Mouse (Mus musculus) regulatory T cell (primary cell): Measurements from ENCODE around the gene Pcdh15.

ENCODE experiments used
- in situ Hi-C: fragments of 300-600 bp; cut with MboI, MseI; formaldehyde crosslinking; loops from one replicate; pipeline ENCODE4 v1.15.1; 2025; ENCODE audit warnings: high pct_unique_total_duplicates

The Pcdh15 gene

GRCm38 (mm10) chr10:73379001-73379400 is 279.9 kb downstream of the Pcdh15 start:
- in situ Hi-C loops: no loop called here

GRCm38 (mm10) chr10:73384003-73384402 is 284.9 kb downstream of the Pcdh15 start:
- in situ Hi-C loops: no loop called here

DNA sequence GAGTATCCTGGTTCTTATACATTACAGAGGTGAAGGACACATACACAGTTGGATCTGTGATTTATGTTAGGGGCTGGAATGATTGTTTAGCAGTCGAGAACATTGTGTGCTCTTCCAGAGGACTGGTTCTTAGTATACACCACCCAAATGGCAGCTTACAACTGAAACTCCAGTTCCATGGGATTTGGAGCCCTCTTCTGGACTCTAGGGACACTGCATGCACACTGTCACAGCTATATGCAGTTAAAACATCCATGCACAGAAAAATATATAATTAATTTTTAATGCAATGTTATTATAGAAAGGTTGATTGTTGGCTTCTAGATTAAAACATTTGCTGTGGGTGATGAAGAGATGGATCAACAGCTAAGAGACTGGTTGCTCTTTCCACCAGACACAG is 301.3 kb downstream of the Pcdh15 start:
- in situ Hi-C loops: no loop called here

- in situ Hi-C loops: no loop called here
These were observed 326.3 kb downstream of the Pcdh15 start for GRCm38 (mm10) chr10:73425408-73425807.

DNA sequence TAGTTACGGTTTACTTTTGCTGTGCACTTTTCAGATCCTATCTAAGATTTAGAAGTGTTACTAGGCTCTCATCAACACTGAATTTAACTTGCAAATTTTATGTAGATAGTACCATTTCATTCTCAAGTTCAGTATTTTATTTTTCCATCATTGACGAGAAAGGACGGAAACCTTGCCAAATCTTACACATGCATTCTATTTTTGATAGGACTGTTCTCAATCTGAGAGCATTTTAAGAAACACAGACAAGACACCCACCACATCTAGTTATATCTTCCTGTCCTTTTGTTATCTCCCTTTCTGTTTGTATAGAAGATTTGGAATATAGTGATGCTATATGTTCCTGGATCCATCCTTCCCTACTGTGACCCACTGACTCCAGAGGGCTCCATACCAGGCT is 332.2 kb downstream of the Pcdh15 start:
- in situ Hi-C loops: no loop called here

DNA sequence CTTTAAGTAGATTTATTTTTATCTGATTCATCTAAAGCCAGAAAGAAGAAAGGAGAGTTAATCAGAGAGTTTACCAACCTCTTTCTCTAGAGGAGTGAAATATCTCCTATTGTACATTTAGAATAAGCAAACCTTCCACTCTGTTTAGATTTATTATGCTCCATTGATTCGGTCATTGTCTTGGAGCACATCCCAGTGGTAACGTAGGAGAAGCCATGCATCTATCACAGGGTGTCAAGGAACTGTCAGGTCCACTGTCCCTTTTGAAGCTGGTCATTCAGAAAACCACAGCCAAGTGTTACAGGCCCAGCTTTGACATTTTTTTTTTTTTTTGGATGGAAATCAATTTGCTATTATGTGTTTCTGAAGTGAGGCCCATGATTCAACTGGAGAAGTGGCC is 384.9 kb downstream of the Pcdh15 start:
- in situ Hi-C loops: no loop called here

GRCm38 (mm10) chr10:73491654-73492053 is 392.5 kb downstream of the Pcdh15 start:
- in situ Hi-C loops: no loop called here

GRCm38 (mm10) chr10:73514846-73515245 is 415.7 kb downstream of the Pcdh15 start:
- in situ Hi-C loops: loop anchor here (25.0 kb wide), 1 partner anchor 728 kb away; no protein-coding TSS in a partner anchor

DNA sequence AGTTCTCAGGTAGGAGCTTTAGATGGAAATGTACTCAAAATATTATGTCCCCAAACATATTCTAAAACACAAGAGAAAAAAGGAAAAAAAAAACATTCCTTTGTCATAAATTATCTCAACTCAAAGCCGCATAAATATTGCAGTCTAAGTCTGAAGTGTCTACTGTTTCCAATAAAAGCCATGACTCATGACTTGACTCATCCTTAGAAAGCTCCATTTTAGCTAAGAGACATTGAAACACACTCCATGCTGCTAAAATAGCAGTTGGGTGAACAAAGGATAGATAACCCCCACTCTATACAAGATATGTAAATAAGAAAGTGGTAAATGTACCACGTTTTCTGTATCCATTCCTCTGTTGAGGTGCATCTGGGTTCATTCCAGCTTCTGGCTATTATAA is 416.6 kb downstream of the Pcdh15 start:
- in situ Hi-C loops: loop anchor here (25.0 kb wide), 1 partner anchor 728 kb away; no protein-coding TSS in a partner anchor

DNA sequence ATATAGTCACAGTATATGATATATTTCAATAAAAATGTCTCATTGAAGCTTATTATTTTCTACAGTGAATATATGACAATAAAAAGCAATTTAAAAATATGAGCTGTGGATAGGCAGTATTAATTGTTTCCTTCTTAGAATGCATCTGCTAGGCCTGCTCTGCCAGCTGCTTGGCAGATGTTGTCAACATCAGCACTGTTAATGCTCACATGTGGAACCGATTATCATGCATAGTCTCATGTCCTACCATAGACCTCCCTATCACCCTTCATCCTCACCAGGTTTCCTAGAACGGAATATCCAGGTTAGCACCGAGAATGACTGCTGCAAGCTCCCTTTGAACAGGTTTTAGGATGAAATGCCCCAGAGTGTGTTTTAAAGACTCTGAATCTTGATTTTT is 420.3 kb downstream of the Pcdh15 start:
- in situ Hi-C loops: loop anchor here (25.0 kb wide), 1 partner anchor 732 kb away; no protein-coding TSS in a partner anchor

DNA sequence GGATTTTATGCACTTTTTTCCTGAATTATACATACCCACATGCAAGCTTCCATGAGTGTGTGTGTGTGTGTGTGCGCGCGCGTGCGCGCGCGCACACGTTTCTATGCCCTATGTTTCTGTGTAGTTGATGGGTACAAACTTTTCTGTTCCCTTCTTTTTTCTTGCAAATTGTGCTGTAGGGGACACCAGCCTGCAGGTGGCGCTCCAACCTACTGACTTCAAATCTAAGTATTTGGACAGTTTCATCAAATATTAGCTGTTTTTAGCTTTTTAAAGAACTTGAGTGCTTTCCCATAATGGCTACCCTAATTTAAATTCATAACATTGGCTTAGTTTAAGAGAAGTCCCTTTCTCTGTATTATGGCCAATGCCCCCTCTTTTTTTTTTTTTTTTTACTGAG is 453.7 kb downstream of the Pcdh15 start:
- in situ Hi-C loops: no loop called here

GRCm38 (mm10) chr10:73564216-73564615 is 465.1 kb downstream of the Pcdh15 start:
- in situ Hi-C loops: loop anchor here (10.0 kb wide), 1 partner anchor 1189 kb away; no protein-coding TSS in a partner anchor

DNA sequence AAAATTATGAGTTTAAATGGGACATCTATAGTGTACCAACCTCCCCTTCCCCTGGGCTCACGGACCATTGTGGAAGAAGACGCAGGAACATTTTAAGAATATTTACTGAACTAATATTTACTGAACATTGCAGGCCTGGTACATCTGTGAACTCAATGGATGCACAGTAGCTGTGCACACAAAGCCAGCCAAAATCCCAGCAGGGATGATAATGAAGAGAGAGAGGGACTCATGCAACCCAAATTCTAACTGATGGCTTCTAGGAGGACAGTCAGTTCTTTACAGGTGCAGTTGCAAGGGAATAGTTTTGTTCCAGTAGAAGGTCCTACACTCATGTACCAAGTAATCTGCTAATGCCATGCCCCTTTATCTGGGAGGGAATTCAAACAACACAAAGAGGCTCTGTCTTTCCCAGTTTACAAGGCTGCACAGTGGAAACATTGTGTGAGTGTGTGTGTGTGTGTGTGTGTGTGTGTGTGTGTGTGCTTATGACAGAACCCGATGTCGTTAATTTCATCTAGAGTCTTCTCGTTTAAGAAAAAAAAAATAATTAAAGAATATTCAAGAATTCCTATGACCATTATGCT is 475.7 kb downstream of the Pcdh15 start:
- in situ Hi-C loops: no loop called here

- in situ Hi-C loops: no loop called here
These were observed 568.4 kb downstream of the Pcdh15 start for GRCm38 (mm10) chr10:73667501-73667900.

GRCm38 (mm10) chr10:73700519-73701286 is 601.6 kb downstream of the Pcdh15 start:
- in situ Hi-C loops: loop anchor here (25.0 kb wide), 1 partner anchor 1338 kb away; no protein-coding TSS in a partner anchor

DNA sequence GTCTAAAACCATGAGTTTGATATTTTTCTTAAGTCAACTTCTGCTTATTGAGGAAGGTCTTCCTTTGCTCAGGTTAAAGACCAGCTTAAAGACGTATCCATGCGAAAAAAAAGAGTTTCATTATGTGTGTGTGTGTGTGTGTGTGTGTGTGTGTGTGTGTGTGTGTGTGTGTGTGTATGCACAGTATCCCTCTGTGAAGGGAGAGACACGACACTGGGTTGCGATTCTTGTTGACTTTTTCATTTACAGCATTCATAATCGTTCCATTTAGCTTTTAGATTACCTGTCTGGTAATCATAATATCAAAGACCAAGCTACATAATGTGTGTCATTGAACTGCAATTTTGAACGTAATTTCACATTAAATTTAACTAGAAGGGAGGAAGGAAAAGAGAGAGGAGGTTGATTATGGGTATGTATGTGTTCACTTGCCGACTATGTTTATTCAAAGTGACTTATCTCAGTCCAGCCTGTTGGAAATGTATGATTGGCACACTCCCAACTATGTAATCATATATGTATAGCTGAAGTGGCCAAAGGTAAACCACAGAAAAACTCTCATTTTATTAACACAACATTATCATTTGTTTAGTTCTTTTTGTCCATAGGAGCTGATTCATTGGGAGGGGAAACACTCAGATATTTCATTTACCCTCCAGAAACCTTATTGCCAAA is 626.6 kb downstream of the Pcdh15 start:
- in situ Hi-C loops: no loop called here

- in situ Hi-C loops: no loop called here
These were observed 634.1 kb downstream of the Pcdh15 start for GRCm38 (mm10) chr10:73733246-73733645.

DNA sequence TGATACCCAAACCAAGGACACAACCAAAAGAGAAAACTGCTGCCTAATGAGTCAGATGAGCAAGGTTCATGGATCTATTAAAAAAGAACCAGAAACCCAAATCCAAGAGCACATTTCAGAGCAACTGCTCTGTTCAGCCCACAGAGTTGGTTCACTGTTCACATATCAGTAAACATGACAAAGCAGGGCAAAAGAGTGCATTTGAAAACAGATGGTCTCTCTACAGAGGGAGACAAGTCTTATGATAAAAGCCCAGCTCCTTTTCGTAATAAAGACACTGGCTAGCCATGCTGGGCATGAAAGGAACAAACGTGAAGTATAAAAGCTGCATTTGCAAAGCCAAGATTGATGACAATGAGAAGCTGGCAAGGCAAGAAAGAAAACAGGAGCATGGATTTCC is 649.9 kb downstream of the Pcdh15 start:
- in situ Hi-C loops: no loop called here

DNA sequence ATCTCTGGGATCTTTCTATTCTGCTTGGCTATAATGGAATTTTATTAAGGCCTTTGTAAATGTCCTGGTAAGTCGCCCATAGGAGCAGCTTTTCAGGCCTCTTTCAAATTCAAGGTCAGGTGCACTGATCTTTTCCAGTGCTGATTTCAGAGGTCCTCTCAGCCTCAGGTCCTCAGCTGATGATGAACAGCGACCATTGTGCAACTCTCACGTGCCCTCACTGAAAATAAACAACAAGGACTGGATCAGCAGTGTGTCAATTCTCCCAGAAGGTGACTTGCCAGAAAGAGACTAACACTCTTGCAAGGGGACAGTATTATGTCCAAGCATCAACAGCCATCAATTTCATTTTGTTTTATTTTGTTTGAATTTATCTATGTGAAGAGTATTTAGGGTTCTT is 654.7 kb downstream of the Pcdh15 start:
- in situ Hi-C loops: no loop called here

DNA sequence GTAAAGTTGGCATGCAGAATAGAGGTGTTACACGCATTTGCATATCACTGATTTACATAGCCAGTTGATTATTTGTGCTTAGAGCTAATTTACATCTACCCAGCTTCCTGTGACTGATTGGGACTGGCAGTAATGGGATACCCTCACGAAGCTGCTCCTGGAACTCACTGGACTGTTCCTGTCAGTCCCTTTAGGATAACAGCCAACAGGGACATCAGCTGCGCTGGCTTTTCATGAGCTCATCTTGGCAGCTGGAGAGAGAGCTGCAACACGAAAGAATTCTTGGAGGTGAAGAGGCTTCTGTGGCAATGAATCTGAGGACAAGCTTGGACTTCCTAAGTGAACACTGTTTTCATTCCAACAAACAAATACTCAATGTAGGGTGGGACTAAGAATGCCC is 683.8 kb downstream of the Pcdh15 start:
- in situ Hi-C loops: no loop called here

GRCm38 (mm10) chr10:73788163-73788562 is 689.0 kb downstream of the Pcdh15 start:
- in situ Hi-C loops: no loop called here

DNA sequence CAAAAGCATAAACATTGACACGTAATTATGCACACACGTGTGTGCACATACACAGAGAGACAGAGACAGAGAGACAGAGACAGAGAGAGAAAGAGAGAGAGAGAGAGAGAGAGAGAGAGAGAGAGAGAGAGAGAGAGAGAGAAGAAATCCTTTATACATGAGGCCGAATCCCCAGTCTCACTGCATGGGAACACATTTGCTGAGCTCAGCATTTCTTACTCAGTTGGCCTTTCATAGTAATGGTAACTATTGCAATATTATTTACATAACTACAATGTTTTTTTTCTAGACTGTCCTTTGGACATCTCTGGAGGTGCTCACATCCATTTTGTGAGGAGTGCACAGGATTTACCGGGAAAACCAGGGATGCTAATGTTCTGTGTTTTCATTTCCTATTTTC is 705.9 kb downstream of the Pcdh15 start:
- in situ Hi-C loops: no loop called here
